Mouse (Mus musculus): Measurements from ENCODE around the gene Dgki. TPM values are rescaled to one million over a fixed set of nuclear protein-coding genes. Genes with fewer than 3 reads are reported as not detected.

The Dgki gene
- polyA plus RNA-seq, 1 experiment from 2014 or later, result 0.92 TPM

- H3K4me3 ChIP-seq (ENCODE audit: low read depth, low read length), result no peak overlapping the region
- H3K9me3 ChIP-seq (ENCODE audit: control insufficient read depth, low read length), result no peaks in the 10 kb centered on the region
- 59% methylated on average over 4 of the region's 4 CpGs for WGBS
- no peak overlapping the region for H3K4me2 ChIP-seq (ENCODE audit: low read length)
- no peaks in the 10 kb centered on the region for H3K27me3 ChIP-seq (replicated peaks; ENCODE audit: control insufficient read depth, insufficient read depth, low read length)
- H3K4me1 ChIP-seq (replicated peaks; ENCODE audit: control insufficient read depth, insufficient read depth, low read length), result 0 out of 2 replicates have a peak, but pooled peaks cover 12% of the 10 kb centered on the region
- ATAC-seq (replicated peaks; ENCODE audit: low FRiP score, low TSS enrichment, low read depth), result no peak
- no peak overlapping the region for H3K9ac ChIP-seq (ENCODE audit: low read length)
- no peak overlapping the region for H3K27ac ChIP-seq (ENCODE audit: low read depth)
- no peak for DNase-seq (ENCODE audit: low spot score)
- H3K36me3 ChIP-seq (ENCODE audit: control insufficient read depth, insufficient read depth, low read length), result no peaks in the 10 kb centered on the region
Observed at GRCm38 (mm10) chr6:37212930-37213329, 87.1 kb downstream of the Dgki start.

GRCm38 (mm10) chr6:37211545-37212247, 88.3 kb downstream of the Dgki start:
- Histone ChIP-seq H3K4me1 (replicated peaks; ENCODE audit: control insufficient read depth, insufficient read depth, low read length) (0 out of 2 replicates have a peak, but pooled peaks cover 11% of the 10 kb centered on the region), H3K36me3 (ENCODE audit: control insufficient read depth, insufficient read depth, low read length) (no peaks in the 10 kb centered on the region), H3K27ac (ENCODE audit: low read depth) (no peak overlapping the region), H3K9ac (ENCODE audit: low read length) (no peak overlapping the region), H3K4me2 (ENCODE audit: low read length) (no peak overlapping the region), H3K4me3 (ENCODE audit: low read depth, low read length) (no peak overlapping the region), H3K27me3 (replicated peaks; ENCODE audit: control insufficient read depth, insufficient read depth, low read length) (no peaks in the 10 kb centered on the region), H3K9me3 (ENCODE audit: control insufficient read depth, low read length) (no peaks in the 10 kb centered on the region)
- WGBS, result 46% methylated on average over 9 of the region's 9 CpGs
- DNase-seq (ENCODE audit: low spot score), result no peak
- ATAC-seq (replicated peaks; ENCODE audit: low FRiP score, low TSS enrichment, low read depth), result no peak

- DNase-seq (ENCODE audit: low spot score) (no peak), ATAC-seq (replicated peaks; ENCODE audit: low FRiP score, low TSS enrichment, low read depth) (no peak)
- Histone ChIP-seq H3K9ac (ENCODE audit: low read length) (no peak overlapping the region), H3K4me2 (ENCODE audit: low read length) (no peak overlapping the region), H3K27ac (ENCODE audit: low read depth) (no peak overlapping the region), H3K9me3 (ENCODE audit: control insufficient read depth, low read length) (no peaks in the 10 kb centered on the region), H3K27me3 (replicated peaks; ENCODE audit: control insufficient read depth, insufficient read depth, low read length) (no peaks in the 10 kb centered on the region), H3K4me3 (ENCODE audit: low read depth, low read length) (no peak overlapping the region), H3K4me1 (replicated peaks; ENCODE audit: control insufficient read depth, insufficient read depth, low read length) (no peaks in the 10 kb centered on the region), H3K36me3 (ENCODE audit: control insufficient read depth, insufficient read depth, low read length) (no peaks in the 10 kb centered on the region)
- WGBS, result 39% methylated on average over 4 of the region's 4 CpGs
Observed at GRCm38 (mm10) chr6:37202901-37203300, 97.1 kb downstream of the Dgki start.

GRCm38 (mm10) chr6:37200840-37201239, 99.1 kb downstream of the Dgki start:
- Histone ChIP-seq H3K27ac (ENCODE audit: low read depth) (no peak overlapping the region), H3K4me1 (replicated peaks; ENCODE audit: control insufficient read depth, insufficient read depth, low read length) (no peaks in the 10 kb centered on the region), H3K4me3 (ENCODE audit: low read depth, low read length) (no peak overlapping the region), H3K4me2 (ENCODE audit: low read length) (no peak overlapping the region), H3K36me3 (ENCODE audit: control insufficient read depth, insufficient read depth, low read length) (no peaks in the 10 kb centered on the region), H3K27me3 (replicated peaks; ENCODE audit: control insufficient read depth, insufficient read depth, low read length) (no peaks in the 10 kb centered on the region), H3K9ac (ENCODE audit: low read length) (no peak overlapping the region), H3K9me3 (ENCODE audit: control insufficient read depth, low read length) (no peaks in the 10 kb centered on the region)
- DNase-seq (ENCODE audit: low spot score) (no peak), ATAC-seq (replicated peaks; ENCODE audit: low FRiP score, low TSS enrichment, low read depth) (no peak)
- WGBS, result 91% methylated on average over 5 of the region's 5 CpGs

- H3K9ac ChIP-seq (ENCODE audit: low read length), result no peak overlapping the region
- no peaks in the 10 kb centered on the region for H3K27me3 ChIP-seq (replicated peaks; ENCODE audit: control insufficient read depth, insufficient read depth, low read length)
- H3K9me3 ChIP-seq (ENCODE audit: control insufficient read depth, low read length), result no peaks in the 10 kb centered on the region
- no peaks in the 10 kb centered on the region for H3K4me1 ChIP-seq (replicated peaks; ENCODE audit: control insufficient read depth, insufficient read depth, low read length)
- 77% methylated on average over 3 of the region's 3 CpGs for WGBS
- DNase-seq (ENCODE audit: low spot score) (no peak), ATAC-seq (replicated peaks; ENCODE audit: low FRiP score, low TSS enrichment, low read depth) (no peak)
- no peak overlapping the region for H3K27ac ChIP-seq (ENCODE audit: low read depth)
- H3K4me3 ChIP-seq (ENCODE audit: low read depth, low read length), result no peak overlapping the region
- no peak overlapping the region for H3K4me2 ChIP-seq (ENCODE audit: low read length)
- no peaks in the 10 kb centered on the region for H3K36me3 ChIP-seq (ENCODE audit: control insufficient read depth, insufficient read depth, low read length)
Observed at GRCm38 (mm10) chr6:37199502-37199901, 100.5 kb downstream of the Dgki start.

- 44% methylated on average over 13 of the region's 13 CpGs for WGBS
Observed at GRCm38 (mm10) chr6:37197745-37198144, 102.2 kb downstream of the Dgki start.

GRCm38 (mm10) chr6:37196870-37197269, 103.1 kb downstream of the Dgki start:
- no peaks in the 10 kb centered on the region for H3K9me3 ChIP-seq (ENCODE audit: control insufficient read depth, low read length)
- DNase-seq (ENCODE audit: low spot score), result no peak
- H3K27me3 ChIP-seq (replicated peaks; ENCODE audit: control insufficient read depth, insufficient read depth, low read length), result no peaks in the 10 kb centered on the region
- H3K27ac ChIP-seq (ENCODE audit: low read depth), result no peak overlapping the region
- WGBS, result 87% methylated on average over 5 of the region's 5 CpGs
- no peak overlapping the region for H3K4me3 ChIP-seq (ENCODE audit: low read depth, low read length)
- no peaks in the 10 kb centered on the region for H3K36me3 ChIP-seq (ENCODE audit: control insufficient read depth, insufficient read depth, low read length)
- no peak overlapping the region for H3K9ac ChIP-seq (ENCODE audit: low read length)
- H3K4me2 ChIP-seq (ENCODE audit: low read length), result no peak overlapping the region
- ATAC-seq (replicated peaks; ENCODE audit: low FRiP score, low TSS enrichment, low read depth), result no peak
- no peaks in the 10 kb centered on the region for H3K4me1 ChIP-seq (replicated peaks; ENCODE audit: control insufficient read depth, insufficient read depth, low read length)

More at GRCm38 (mm10) chr6:37197745-37198144, 102.2 kb downstream of the Dgki start:
- Histone ChIP-seq H3K9me3 (ENCODE audit: control insufficient read depth, low read length) (no peaks in the 10 kb centered on the region), H3K27me3 (replicated peaks; ENCODE audit: control insufficient read depth, insufficient read depth, low read length) (no peaks in the 10 kb centered on the region), H3K4me2 (ENCODE audit: low read length) (peak overlapping the region; percentile 18; the same call in 1 of the 2 replicates), H3K4me3 (ENCODE audit: low read depth, low read length) (no peak overlapping the region), H3K9ac (ENCODE audit: low read length) (no peak overlapping the region), H3K4me1 (replicated peaks; ENCODE audit: control insufficient read depth, insufficient read depth, low read length) (no peaks in the 10 kb centered on the region), H3K27ac (ENCODE audit: low read depth) (no peak overlapping the region), H3K36me3 (ENCODE audit: control insufficient read depth, insufficient read depth, low read length) (no peaks in the 10 kb centered on the region)
- DNase-seq (ENCODE audit: low spot score), result no peak
- ATAC-seq (replicated peaks; ENCODE audit: low FRiP score, low TSS enrichment, low read depth), result no peak

GRCm38 (mm10) chr6:37195766-37196165, 104.2 kb downstream of the Dgki start:
- H3K27ac ChIP-seq (ENCODE audit: low read depth), result no peak overlapping the region
- no peak overlapping the region for H3K4me2 ChIP-seq (ENCODE audit: low read length)
- no peak overlapping the region for H3K9ac ChIP-seq (ENCODE audit: low read length)
- no peaks in the 10 kb centered on the region for H3K9me3 ChIP-seq (ENCODE audit: control insufficient read depth, low read length)
- WGBS, result 88% methylated on average over 4 of the region's 4 CpGs
- no peaks in the 10 kb centered on the region for H3K36me3 ChIP-seq (ENCODE audit: control insufficient read depth, insufficient read depth, low read length)
- no peak overlapping the region for H3K4me3 ChIP-seq (ENCODE audit: low read depth, low read length)
- H3K27me3 ChIP-seq (replicated peaks; ENCODE audit: control insufficient read depth, insufficient read depth, low read length), result no peaks in the 10 kb centered on the region
- ATAC-seq (replicated peaks; ENCODE audit: low FRiP score, low TSS enrichment, low read depth) (no peak), DNase-seq (ENCODE audit: low spot score) (no peak)
- no peaks in the 10 kb centered on the region for H3K4me1 ChIP-seq (replicated peaks; ENCODE audit: control insufficient read depth, insufficient read depth, low read length)

GRCm38 (mm10) chr6:37181961-37182360, 118.0 kb downstream of the Dgki start:
- Histone ChIP-seq H3K9me3 (ENCODE audit: control insufficient read depth, low read length) (no peaks in the 10 kb centered on the region), H3K9ac (ENCODE audit: low read length) (no peak overlapping the region), H3K36me3 (ENCODE audit: control insufficient read depth, insufficient read depth, low read length) (no peaks in the 10 kb centered on the region), H3K27me3 (replicated peaks; ENCODE audit: control insufficient read depth, insufficient read depth, low read length) (no peaks in the 10 kb centered on the region), H3K4me3 (ENCODE audit: low read depth, low read length) (no peak overlapping the region), H3K27ac (ENCODE audit: low read depth) (no peak overlapping the region), H3K4me1 (replicated peaks; ENCODE audit: control insufficient read depth, insufficient read depth, low read length) (no peaks in the 10 kb centered on the region), H3K4me2 (ENCODE audit: low read length) (no peak overlapping the region)
- DNase-seq (ENCODE audit: low spot score), result no peak
- 82% methylated on average over 4 of the region's 4 CpGs for WGBS
- ATAC-seq (replicated peaks; ENCODE audit: low FRiP score, low TSS enrichment, low read depth), result no peak

Data from intestine, embryonic 14.5 days (tissue).